Mouse (Mus musculus): ENCODE measurements around the gene Dusp14.

DNA sequence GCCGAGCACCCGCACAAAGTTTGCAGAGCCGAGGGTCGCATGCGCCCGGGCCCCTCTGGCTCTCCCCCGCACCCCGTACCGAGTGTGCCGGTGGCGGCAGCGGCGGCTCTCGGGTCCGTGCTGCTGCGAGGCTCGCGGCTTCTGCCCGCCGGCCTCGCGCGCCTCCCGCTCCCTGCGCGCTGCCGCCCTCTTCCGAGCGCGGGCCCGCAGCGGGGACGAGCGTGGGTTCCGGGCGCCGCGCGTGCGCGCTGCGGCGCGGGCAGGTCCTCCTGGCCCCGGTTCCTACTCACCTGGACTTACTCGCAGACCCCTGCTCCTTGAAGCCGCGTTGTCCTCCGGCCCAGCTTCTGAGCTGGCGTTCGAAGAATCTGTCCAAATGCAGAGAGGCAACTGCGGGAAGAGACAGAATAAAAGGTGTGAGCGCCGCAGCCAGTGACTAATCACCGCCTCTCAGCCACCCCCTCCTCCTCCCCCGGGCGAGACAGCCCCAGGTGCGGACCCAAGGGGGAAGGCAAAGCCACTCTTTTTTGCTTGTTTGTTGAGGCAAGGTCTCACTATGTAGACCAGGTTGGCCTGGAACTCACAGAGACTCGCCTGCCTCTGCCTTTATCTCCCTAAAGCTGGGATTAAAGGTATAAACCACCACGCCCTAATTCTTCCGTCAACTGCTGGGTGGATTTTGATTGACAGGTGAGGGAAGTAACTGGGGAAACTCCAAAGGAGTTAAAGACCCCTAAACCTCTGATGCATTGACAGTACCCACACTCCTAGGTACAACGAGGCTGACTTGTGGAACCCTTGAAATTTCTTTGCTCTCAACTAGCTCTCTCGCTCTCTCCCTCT, 649 bp downstream of the Dusp14 start:
- no peak for TF ChIP-seq EP300 (IDR thresholded peaks at IDR 0.05; ENCODE audit: low read depth)
- TF ChIP-seq CTCF (IDR thresholded peaks at IDR 0.05; ENCODE audit: low read depth) = no peak
